Mouse (Mus musculus) left cerebral cortex, adult 8-10 months (tissue): ENCODE measurements at regions not wholly inside any gene's neighbourhood (a gene's known extent, or its start where the extent isn't known, plus 50 kb on each side); places are given as distances from the start of the nearest gene placed in this dataset.

ENCODE experiments used
- DNase-seq, 2 experiments: peaks; one replicate each; pipeline ENCODE4 v3.0.0; 2022; ENCODE audit warnings: low spot score in 2 of 2

GRCm38 (mm10) chr4:94186997-94187396, 369.3 kb upstream of the Gm10306 start:
- DNase-seq = no peak

GRCm38 (mm10) chr4:94188354-94188753, 368.0 kb upstream of the Gm10306 start:
- no peak for DNase-seq

- no peak for DNase-seq
Measured at GRCm38 (mm10) chr4:94188888-94189287, 367.5 kb upstream of the Gm10306 start.

GRCm38 (mm10) chr4:94190940-94191339, 365.4 kb upstream of the Gm10306 start:
- no peak for DNase-seq

- DNase-seq = no peak
Measured at GRCm38 (mm10) chr4:94216265-94216664, 340.1 kb upstream of the Gm10306 start.

GRCm38 (mm10) chr4:94235650-94236206, 320.6 kb upstream of the Gm10306 start:
- no peak for DNase-seq

GRCm38 (mm10) chr4:94256026-94256425, 300.3 kb upstream of the Gm10306 start:
- DNase-seq = no peak

GRCm38 (mm10) chr4:94261136-94261535, 295.2 kb upstream of the Gm10306 start:
- DNase-seq = no peak

- DNase-seq = no peak
Measured at GRCm38 (mm10) chr4:94281732-94282131, 274.6 kb upstream of the Gm10306 start.

- DNase-seq = no peak
Measured at GRCm38 (mm10) chr4:94292150-94292549, 264.2 kb upstream of the Gm10306 start.

GRCm38 (mm10) chr4:94317298-94317697, 239.0 kb upstream of the Gm10306 start:
- no peak for DNase-seq

GRCm38 (mm10) chr4:94326759-94327158, 229.6 kb upstream of the Gm10306 start:
- no peak for DNase-seq

GRCm38 (mm10) chr4:94343331-94343730, 213.0 kb upstream of the Gm10306 start:
- DNase-seq = no peak

GRCm38 (mm10) chr4:94349273-94349672, 207.1 kb upstream of the Gm10306 start:
- DNase-seq = no peak

GRCm38 (mm10) chr4:94356982-94357381, 199.4 kb upstream of the Gm10306 start:
- DNase-seq = no peak

GRCm38 (mm10) chr4:94360810-94361527, 195.4 kb upstream of the Gm10306 start:
- DNase-seq = no peak

- no peak for DNase-seq
Measured at GRCm38 (mm10) chr4:94361528-94362217, 194.7 kb upstream of the Gm10306 start.

GRCm38 (mm10) chr4:94365375-94365774, 191.0 kb upstream of the Gm10306 start:
- no peak for DNase-seq

GRCm38 (mm10) chr4:94367174-94367573, 189.2 kb upstream of the Gm10306 start:
- DNase-seq = no peak

- DNase-seq = no peak
Measured at GRCm38 (mm10) chr4:94370981-94371380, 185.4 kb upstream of the Gm10306 start.

GRCm38 (mm10) chr4:94376256-94376655, 180.1 kb upstream of the Gm10306 start:
- DNase-seq = no peak

- DNase-seq = no peak
Measured at GRCm38 (mm10) chr4:94385703-94386102, 170.6 kb upstream of the Gm10306 start.

- DNase-seq = no peak
Measured at GRCm38 (mm10) chr4:94388317-94388716, 168.0 kb upstream of the Gm10306 start.
